9 mouse cellular contexts compared by ENCODE assay signal in the genomic region with DNA sequence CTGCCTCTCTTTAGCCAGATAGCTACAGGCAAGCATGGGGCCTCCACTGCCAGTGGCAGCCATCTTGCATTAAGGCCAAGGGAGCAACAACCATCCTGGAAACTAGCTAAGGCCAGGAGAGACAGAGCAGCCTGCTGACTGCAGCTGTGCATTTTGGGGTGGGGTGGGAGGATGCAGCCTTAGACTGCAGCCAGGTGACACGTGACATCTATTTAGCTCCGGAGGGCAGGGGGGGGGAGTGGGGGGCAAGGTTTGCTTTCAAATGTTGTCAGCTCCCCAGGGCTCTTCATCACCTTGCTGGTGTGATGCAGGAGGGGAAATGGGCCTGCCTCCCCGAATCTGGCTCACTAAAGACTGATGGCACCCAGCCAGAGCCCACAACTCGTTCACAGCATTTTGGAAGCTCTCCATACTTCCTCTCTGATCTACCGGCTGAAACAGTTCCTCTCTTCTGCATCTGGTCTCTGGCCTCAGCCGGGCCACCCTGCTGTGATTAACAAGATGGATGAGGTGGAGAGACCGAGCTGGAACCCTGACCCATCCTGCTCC. TPM values are rescaled to one million over a fixed set of nuclear protein-coding genes. Genes with fewer than 3 reads are reported as not detected.
DNase-seq lines count a peak whose midpoint lies in the region.
"Had no signal": no experiment of that assay in that cellular context is flagged by ENCODE, and none has a peak within 500 bp of the region (broad histone marks: within the 10 kb centered on the region; RNA-seq: fewer than 3 reads in every experiment).

No protein-coding gene starts in this region.

- intact Hi-C loops in heart, postnatal 14 days (cut with DNase I), result loop anchor here (2.0 kb wide), 1 partner anchor 31 kb away; no protein-coding TSS in a partner anchor

- no peaks in the 10 kb centered on the region for H3K36me3 ChIP-seq in embryonic facial prominence, embryonic 10.5 days (replicated peaks)

- 0 out of 2 replicates have a peak overlapping the region, but pooled peaks have one; percentile 5 for H3K4me3 ChIP-seq in embryonic facial prominence, embryonic 10.5 days
- H3K4me3 ChIP-seq: myocyte had no signal

- peaks cover 16% of the 10 kb centered on the region for H3K27me3 ChIP-seq in embryonic facial prominence, embryonic 10.5 days (replicated peaks; ENCODE audit: low read depth, poor library complexity, severe bottlenecking)

- peaks cover 13% of the 10 kb centered on the region for H3K4me1 ChIP-seq in embryonic facial prominence, embryonic 10.5 days

- no peaks in the 10 kb centered on the region for H3K9me3 ChIP-seq in embryonic facial prominence, embryonic 10.5 days

- peak overlapping the region; percentile 1; the same call in 1 of the 2 replicates for H3K27ac ChIP-seq in embryonic facial prominence, embryonic 10.5 days (replicated peaks)

- peak; percentile 49 to 66 for DNase-seq in cerebellum, postnatal 14 days
- no peak for DNase-seq in cerebellum, postnatal 36 days
- peak; percentile 81 for DNase-seq in 416B (ENCODE audit: low read depth)
- no peak for DNase-seq in embryonic facial prominence, embryonic 10.5 days (ENCODE audit: low spot score)
- DNase-seq in heart, postnatal 14 days, result peak; percentile 66
- DNase-seq in kidney, postnatal 14 days, result peak; percentile 77
- peak; percentile 24 for DNase-seq in neural tube, embryonic 10.5 days (ENCODE audit: extremely low spot score, low spot score)
- DNase-seq in embryo, embryonic 10.5 days (ENCODE audit: low spot score), result no peak

- WGBS in embryonic facial prominence, embryonic 10.5 days, result 21% methylated on average over 7 of the region's 7 CpGs

RNA-seq across cellular contexts. Expression of a gene that starts 34.8 kb away (rescaled TPM):
- 3.6 and 3.7 TPM in 2 replicates for polyA plus RNA-seq in embryonic facial prominence, embryonic 10.5 days (2016; fragmentation: Nextera tagmentation; extraction: Ambion mirVana)
- total RNA-seq in heart, postnatal 14 days (2021), result 10 to 100 TPM; 11.9 to 15.4 TPM

Comparison
In these comparisons a context has a peak if more than half of its experiments do, and no peak if none do; other contexts are left out.
1. DNase-seq: peak in cerebellum, postnatal 14 days (2 of 2), 416B (single experiment), heart, postnatal 14 days (2 of 2), kidney, postnatal 14 days (single experiment) and neural tube, embryonic 10.5 days (single experiment); none in cerebellum, postnatal 36 days (0 of 2), embryonic facial prominence, embryonic 10.5 days (single experiment) and embryo, embryonic 10.5 days (single experiment).